Mouse (Mus musculus): ENCODE data around the gene Ccin. TPM values are rescaled to one million over a fixed set of nuclear protein-coding genes. Genes with fewer than 3 reads are reported as not detected.

Ccin gene
- polyA plus RNA-seq, 1 experiment from 2014 or later: 1.2 TPM

- POLR2A ChIA-PET: no interaction called here
- CTCF ChIA-PET: no interaction called here
- H3K27me3 ChIP-seq: no peaks in the 10 kb centered on the region
- in situ Hi-C loops (cut with MboI; ENCODE audit: low pct_unique_long_range_greater_than_20kb): loop anchor here (5.0 kb wide), 1 partner anchor 57 kb away; no protein-coding TSS in a partner anchor
- no peak for TF ChIP-seq CTCF (IDR thresholded peaks at IDR 0.05)
- no peak for ATAC-seq
- DNase-seq (ENCODE audit: low read depth, low spot score): no peak
Measured at GRCm38 (mm10) chr4:43984326-43984725, 1.0 kb downstream of the Ccin start.

GRCm38 (mm10) chr4:43988976-43989375 is 5.7 kb downstream of the Ccin start:
- ChIA-PET POLR2A (no interaction called here), CTCF (interaction anchor here (1.0 kb wide), 1 partner anchor 11 kb away, joined by 4 read pairs; no protein-coding TSS in a partner anchor)
- no peak for ATAC-seq
- TF ChIP-seq CTCF (IDR thresholded peaks at IDR 0.05): no peak
- no peak for DNase-seq (ENCODE audit: low read depth, low spot score)
- no peaks in the 10 kb centered on the region for H3K27me3 ChIP-seq
- in situ Hi-C loops (cut with MboI; ENCODE audit: low pct_unique_long_range_greater_than_20kb): no loop called here

- ChIA-PET CTCF (no interaction called here), POLR2A (interaction anchor here (0.8 kb wide), 1 partner anchor 30 kb away, joined by 3 read pairs; no protein-coding TSS in a partner anchor)
- DNase-seq (ENCODE audit: low read depth, low spot score) (no peak), ATAC-seq (no peak)
- in situ Hi-C loops (cut with MboI; ENCODE audit: low pct_unique_long_range_greater_than_20kb): no loop called here
- TF ChIP-seq CTCF (IDR thresholded peaks at IDR 0.05): no peak
- H3K27me3 ChIP-seq: no peaks in the 10 kb centered on the region
Measured at GRCm38 (mm10) chr4:43993072-43993471, 9.8 kb downstream of the Ccin start.

- H3K27me3 ChIP-seq: no peaks in the 10 kb centered on the region
- no peak for TF ChIP-seq CTCF (IDR thresholded peaks at IDR 0.05)
- no peak for ATAC-seq
- no peak for DNase-seq (ENCODE audit: low read depth, low spot score)
- ChIA-PET POLR2A (no interaction called here), CTCF (no interaction called here)
- in situ Hi-C loops (cut with MboI; ENCODE audit: low pct_unique_long_range_greater_than_20kb): no loop called here
Measured at GRCm38 (mm10) chr4:43994342-43994741, 11.1 kb downstream of the Ccin start.

GRCm38 (mm10) chr4:44003622-44004021 is 20.3 kb downstream of the Ccin start:
- ChIA-PET CTCF (no interaction called here), POLR2A (no interaction called here)
- ATAC-seq: no peak
- in situ Hi-C loops (cut with MboI; ENCODE audit: low pct_unique_long_range_greater_than_20kb): no loop called here
- DNase-seq (ENCODE audit: low read depth, low spot score): no peak
- H3K27me3 ChIP-seq: no peaks in the 10 kb centered on the region
- TF ChIP-seq CTCF (IDR thresholded peaks at IDR 0.05): no peak

GRCm38 (mm10) chr4:44004126-44004525 is 20.8 kb downstream of the Ccin start, which contains the start of gene Clta:
TSS of gene Clta (plus strand) at chr4:44004452.
- in situ Hi-C loops (cut with MboI; ENCODE audit: low pct_unique_long_range_greater_than_20kb): no loop called here
- DNase-seq (ENCODE audit: low read depth, low spot score): no peak
- POLR2A ChIA-PET: no interaction called here
- ATAC-seq: no peak
- CTCF ChIA-PET: interaction anchor here (1.4 kb wide), 1 partner anchor 48 kb away, joined by 3 read pairs; no protein-coding TSS in a partner anchor
- no peak for TF ChIP-seq CTCF (IDR thresholded peaks at IDR 0.05)
- no peaks in the 10 kb centered on the region for H3K27me3 ChIP-seq

- in situ Hi-C loops (cut with MboI; ENCODE audit: low pct_unique_long_range_greater_than_20kb): no loop called here
- no peaks in the 10 kb centered on the region for H3K27me3 ChIP-seq
- TF ChIP-seq CTCF (IDR thresholded peaks at IDR 0.05): no peak
- DNase-seq (ENCODE audit: low read depth, low spot score) (no peak), ATAC-seq (no peak)
- CTCF ChIA-PET: interaction anchor here (1.4 kb wide), 1 partner anchor 47 kb away, joined by 3 read pairs; no protein-coding TSS in a partner anchor
- POLR2A ChIA-PET: no interaction called here
Measured at GRCm38 (mm10) chr4:44004623-44005409, 21.5 kb downstream of the Ccin start.

- H3K27me3 ChIP-seq: no peaks in the 10 kb centered on the region
- DNase-seq (ENCODE audit: low read depth, low spot score) (no peak), ATAC-seq (no peak)
- no peak for TF ChIP-seq CTCF (IDR thresholded peaks at IDR 0.05)
- ChIA-PET CTCF (no interaction called here), POLR2A (interaction anchor here (0.6 kb wide), 1 partner anchor 1398 kb away, joined by 3 read pairs; no protein-coding TSS in a partner anchor)
- in situ Hi-C loops (cut with MboI; ENCODE audit: low pct_unique_long_range_greater_than_20kb): no loop called here
Measured at GRCm38 (mm10) chr4:44010176-44010575, 26.9 kb downstream of the Ccin start.

GRCm38 (mm10) chr4:44010893-44011292 is 27.6 kb downstream of the Ccin start:
- no peak for TF ChIP-seq CTCF (IDR thresholded peaks at IDR 0.05)
- DNase-seq (ENCODE audit: low read depth, low spot score): no peak
- CTCF ChIA-PET: interaction anchor here (1.5 kb wide), 1 partner anchor 84 kb away, joined by 4 read pairs; no protein-coding TSS in a partner anchor
- H3K27me3 ChIP-seq: no peaks in the 10 kb centered on the region
- POLR2A ChIA-PET: no interaction called here
- ATAC-seq: no peak
- in situ Hi-C loops (cut with MboI; ENCODE audit: low pct_unique_long_range_greater_than_20kb): no loop called here

GRCm38 (mm10) chr4:44011799-44012198 is 28.5 kb downstream of the Ccin start:
- no peak for ATAC-seq
- no peak for DNase-seq (ENCODE audit: low read depth, low spot score)
- no peak for TF ChIP-seq CTCF (IDR thresholded peaks at IDR 0.05)
- no peaks in the 10 kb centered on the region for H3K27me3 ChIP-seq
- ChIA-PET CTCF (interaction anchor here (1.1 to 1.5 kb wide), 2 partner anchors 20 to 85 kb away, joined by 3 to 4 read pairs; no protein-coding TSS in a partner anchor), POLR2A (no interaction called here)
- in situ Hi-C loops (cut with MboI; ENCODE audit: low pct_unique_long_range_greater_than_20kb): no loop called here

Measured in Patski (cell line).